Mouse (Mus musculus): ENCODE data around the gene Rhou. TPM values are rescaled to one million over a fixed set of nuclear protein-coding genes. Genes with fewer than 3 reads are reported as not detected.

Rhou gene
- total and polyA plus RNA-seq, 3 experiments = 0.08 to 0.16 TPM; not detected in 1

- dilution Hi-C loops (cut with MboI; ENCODE audit: extremely low pct_ligation_motif_present, extremely low pct_unique_long_range_greater_than_20kb, low sequenced_read_pairs) = no loop called here
- Histone ChIP-seq H3K36me3 (replicated peaks in 1 of 2; ENCODE audit: control insufficient read depth in 1 of 2, insufficient read depth in 1 of 2, low read length in 1 of 2) (no peaks in the 10 kb centered on the region), H3K27ac (ENCODE audit: insufficient read depth, low read depth) (no peak overlapping the region), H3K9me3 (replicated peaks; ENCODE audit: low read length) (peaks cover 5% of the 10 kb centered on the region), H3K4me1 (ENCODE audit: control insufficient read depth in 1 of 2, insufficient read depth in 2 of 2) (peaks cover 10% of the 10 kb centered on the region in 2 experiments), H3K27me3 (replicated peaks) (peaks cover 58% of the 10 kb centered on the region), H3K4me2 (ENCODE audit: insufficient read depth, low read depth, poor library complexity, severe bottlenecking) (peak overlapping the region; percentile 16; the same call in 1 of the 2 replicates), H3K9ac (ENCODE audit: insufficient read depth, low read depth) (no peak overlapping the region), H3K79me2 (replicated peaks; ENCODE audit: control insufficient read depth, extremely low read depth, insufficient read depth, poor library complexity, severe bottlenecking) (no peaks in the 10 kb centered on the region), H3K4me3 (replicated peaks in 1 of 3; ENCODE audit: low read depth in 2 of 3, low read length in 2 of 3, poor library complexity in 1 of 3) (no peak overlapping the region)
- peak; percentile 57 for DNase-seq (ENCODE audit: extremely low read depth)
- TF ChIP-seq IRF4 (IDR thresholded peaks at IDR 0.05; ENCODE audit: low read depth, low read length) = no peak
- peak; percentile 44 for TF ChIP-seq RAD21 (IDR thresholded peaks at IDR 0.05; ENCODE audit: low read depth, low read length)
- TF ChIP-seq CTCF (conservative IDR thresholded peaks at IDR 0.05 in 1 of 2, IDR thresholded peaks at IDR 0.05 in 1 of 2; ENCODE audit: low read depth in 2 of 2, low read length in 2 of 2) = peak; percentile 42 to 77; a peak in 2 of 4 replicates
- TF ChIP-seq MAZ (IDR thresholded peaks at IDR 0.05; ENCODE audit: low read depth, low read length) = no peak
- TF ChIP-seq JUND (conservative IDR thresholded peaks at IDR 0.05; ENCODE audit: low read depth, low read length) = no peak
- no peak for TF ChIP-seq UBTF (IDR thresholded peaks at IDR 0.05; ENCODE audit: low read depth, low read length)
- no peak for TF ChIP-seq GABPA (IDR thresholded peaks at IDR 0.05; ENCODE audit: insufficient replicate concordance, low read depth, low read length)
- no peak for TF ChIP-seq TBP (conservative IDR thresholded peaks at IDR 0.05; ENCODE audit: low read depth, low read length)
- peak; percentile 70 for TF ChIP-seq SMC3 (IDR thresholded peaks at IDR 0.05; ENCODE audit: low read depth, low read length)
- no peak for TF ChIP-seq ETS1 (conservative IDR thresholded peaks at IDR 0.05; ENCODE audit: low read depth, low read length)
- TF ChIP-seq MXI1 (IDR thresholded peaks at IDR 0.05; ENCODE audit: low read depth, low read length) = no peak
- TF ChIP-seq ZC3H11A (IDR thresholded peaks at IDR 0.05; ENCODE audit: low read depth, low read length) = no peak
- in situ Hi-C loops (cut with MboI; ENCODE audit: low pct_ligation_motif_present, low pct_unique_long_range_greater_than_20kb, low sequenced_read_pairs) = no loop called here
Observed at GRCm38 (mm10) chr8:123643330-123644051, 10.2 kb upstream of the Rhou start.

DNA sequence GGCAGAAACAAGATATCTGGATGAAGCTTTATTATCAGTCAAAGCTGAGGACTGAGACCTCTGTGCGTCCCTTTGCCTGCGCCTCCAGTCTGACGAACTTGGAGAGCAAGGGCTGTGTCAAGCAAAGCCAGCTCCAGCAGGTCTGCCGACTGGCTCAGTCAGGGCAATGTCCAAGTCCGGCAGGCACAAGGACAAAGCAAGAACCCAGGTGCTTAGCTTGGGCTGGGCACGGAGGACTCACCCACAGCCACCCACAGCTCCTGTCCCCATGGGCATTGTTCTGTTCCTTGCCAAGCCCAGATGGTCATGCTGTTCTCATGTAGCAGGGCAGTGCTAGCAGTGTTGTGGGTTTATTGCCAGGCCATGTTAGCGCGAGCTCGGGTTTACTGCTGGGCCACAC lies 8.5 kb upstream of the Rhou start:
- dilution Hi-C loops (cut with MboI; ENCODE audit: extremely low pct_ligation_motif_present, extremely low pct_unique_long_range_greater_than_20kb, low sequenced_read_pairs) = no loop called here
- Histone ChIP-seq H3K36me3 (replicated peaks in 1 of 2; ENCODE audit: control insufficient read depth in 1 of 2, insufficient read depth in 1 of 2, low read length in 1 of 2) (no peaks in the 10 kb centered on the region), H3K9ac (ENCODE audit: insufficient read depth, low read depth) (no peak overlapping the region), H3K4me2 (ENCODE audit: insufficient read depth, low read depth, poor library complexity, severe bottlenecking) (no peak overlapping the region), H3K4me1 (ENCODE audit: control insufficient read depth in 1 of 2, insufficient read depth in 2 of 2) (peaks cover 10% of the 10 kb centered on the region in 2 experiments), H3K27me3 (replicated peaks) (peaks cover 66% of the 10 kb centered on the region), H3K27ac (ENCODE audit: insufficient read depth, low read depth) (no peak overlapping the region), H3K9me3 (replicated peaks; ENCODE audit: low read length) (peaks cover 2% of the 10 kb centered on the region), H3K4me3 (replicated peaks in 1 of 3; ENCODE audit: low read depth in 2 of 3, low read length in 2 of 3, poor library complexity in 1 of 3) (no peak overlapping the region), H3K79me2 (replicated peaks; ENCODE audit: control insufficient read depth, extremely low read depth, insufficient read depth, poor library complexity, severe bottlenecking) (no peaks in the 10 kb centered on the region)
- no peak for TF ChIP-seq ZKSCAN1 (IDR thresholded peaks at IDR 0.05; ENCODE audit: borderline replicate concordance, low read depth, low read length)
- no peak for TF ChIP-seq MEF2A (IDR thresholded peaks at IDR 0.05; ENCODE audit: borderline replicate concordance, low read depth, low read length)
- no peak for TF ChIP-seq ZNF384 (IDR thresholded peaks at IDR 0.05; ENCODE audit: low read depth, low read length)
- TF ChIP-seq E2F4 (IDR thresholded peaks at IDR 0.05; ENCODE audit: insufficient replicate concordance, low read depth, low read length) = no peak
- TF ChIP-seq USF1 (IDR thresholded peaks at IDR 0.05; ENCODE audit: low read depth, low read length) = no peak
- TF ChIP-seq ZC3H11A (IDR thresholded peaks at IDR 0.05; ENCODE audit: low read depth, low read length) = no peak
- in situ Hi-C loops (cut with MboI; ENCODE audit: low pct_ligation_motif_present, low pct_unique_long_range_greater_than_20kb, low sequenced_read_pairs) = no loop called here
- no peak for DNase-seq (ENCODE audit: extremely low read depth)

Data from CH12.LX (cell line).